Mouse (Mus musculus): ENCODE measurements at regions not wholly inside any gene's neighbourhood (a gene's known extent, or its start where the extent isn't known, plus 50 kb on each side); places are given as distances from the start of the nearest gene placed in this dataset.
"Not testable (repeated sequence)": the region's sequence is repeated elsewhere in the genome, so short reads cannot be mapped to it uniquely, and the experiment has no call there.

DNA sequence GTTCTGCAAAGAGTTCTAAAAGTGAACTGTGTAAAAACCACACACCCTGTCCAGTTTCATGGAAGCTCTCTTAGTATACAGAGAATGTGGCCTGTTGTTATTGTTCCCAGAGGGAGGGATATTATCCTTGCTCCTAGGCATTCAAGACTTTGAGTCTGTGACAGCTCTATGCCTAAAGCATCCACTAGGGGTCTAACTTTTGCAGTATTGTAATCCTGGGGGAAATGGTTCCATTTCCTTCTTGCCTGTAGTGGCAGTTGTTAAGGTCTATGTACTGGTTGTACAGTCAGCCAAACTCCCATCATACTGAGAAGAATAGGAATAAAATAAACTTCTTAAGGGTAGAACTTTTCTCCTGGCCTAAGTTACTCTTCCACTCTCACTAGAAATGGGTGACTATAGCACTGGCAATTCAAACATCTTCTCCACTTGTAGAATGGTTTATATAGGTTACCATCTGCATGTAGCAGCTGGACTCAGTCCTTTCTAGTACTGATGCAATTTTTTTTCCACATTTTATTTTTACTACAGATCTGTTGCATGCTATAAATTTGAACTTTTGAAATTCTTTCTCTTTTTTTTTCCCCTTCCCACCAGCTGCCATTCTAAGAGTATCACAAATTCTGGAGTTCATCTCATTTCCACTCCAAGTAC lies 51.4 kb upstream of the Dpt start:
- DNase-seq, result no peak

GRCm38 (mm10) chr1:164744499-164744898 lies 51.9 kb upstream of the Dpt start:
- no peak for DNase-seq

DNA sequence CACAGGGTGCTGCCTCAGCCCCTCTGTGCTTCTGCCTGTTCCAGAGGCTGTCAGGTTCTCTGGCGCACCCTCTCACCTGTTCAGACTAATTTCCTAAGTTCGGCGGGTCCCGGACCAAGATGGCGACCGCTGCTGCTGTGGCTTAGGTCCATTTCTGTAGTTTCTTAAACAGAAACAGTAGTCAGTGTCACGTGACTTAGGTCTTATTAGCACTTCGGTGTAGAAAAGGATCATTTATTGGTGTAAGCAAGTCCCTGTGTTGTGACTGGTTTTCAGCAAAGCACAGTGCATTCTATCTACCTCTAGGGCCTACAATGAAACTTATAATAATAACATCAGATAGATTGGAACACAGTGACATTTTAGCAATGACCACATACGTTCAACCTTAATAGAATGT lies 53.5 kb upstream of the Dpt start:
- not testable (repeated sequence) for DNase-seq

DNA sequence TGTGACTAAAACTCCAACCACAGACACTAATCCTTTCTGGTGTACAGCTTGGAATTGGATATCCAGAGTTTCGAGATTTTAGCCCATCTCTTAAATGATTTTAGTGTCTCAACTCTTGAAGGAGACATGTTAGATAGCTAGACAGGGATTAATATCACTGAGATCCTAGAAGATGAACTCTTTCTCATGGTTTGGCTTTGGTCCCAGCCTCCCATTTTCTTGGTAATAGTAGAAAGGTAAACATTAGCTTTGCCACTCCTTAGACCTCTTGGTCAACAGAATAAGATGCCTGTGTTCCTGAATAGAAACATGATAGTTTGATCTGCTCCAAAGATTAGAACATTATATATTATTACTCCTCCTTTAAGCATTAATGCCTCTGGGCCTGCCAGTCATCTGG lies 60.8 kb upstream of the Dpt start:
- DNase-seq, result no peak

DNA sequence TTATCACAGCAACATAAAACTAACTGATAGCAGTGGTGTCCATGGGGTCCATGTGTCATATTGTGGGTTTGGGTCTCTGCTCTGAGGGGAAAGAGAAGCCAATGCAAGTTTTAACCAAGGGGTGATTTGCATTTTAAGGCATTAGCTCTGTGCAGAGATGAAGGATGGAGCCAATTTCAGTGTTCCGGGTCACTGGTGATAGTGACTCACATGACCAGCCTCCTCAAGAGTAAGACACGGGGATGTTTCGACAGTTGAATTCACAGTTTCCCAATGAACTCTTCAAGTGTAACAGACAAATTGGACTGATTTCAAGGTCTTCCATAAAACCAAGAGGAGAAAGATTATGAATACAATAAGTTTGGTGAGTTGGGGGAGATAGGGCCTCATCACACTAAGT lies 62.7 kb upstream of the Dpt start:
- DNase-seq, result no peak

DNA sequence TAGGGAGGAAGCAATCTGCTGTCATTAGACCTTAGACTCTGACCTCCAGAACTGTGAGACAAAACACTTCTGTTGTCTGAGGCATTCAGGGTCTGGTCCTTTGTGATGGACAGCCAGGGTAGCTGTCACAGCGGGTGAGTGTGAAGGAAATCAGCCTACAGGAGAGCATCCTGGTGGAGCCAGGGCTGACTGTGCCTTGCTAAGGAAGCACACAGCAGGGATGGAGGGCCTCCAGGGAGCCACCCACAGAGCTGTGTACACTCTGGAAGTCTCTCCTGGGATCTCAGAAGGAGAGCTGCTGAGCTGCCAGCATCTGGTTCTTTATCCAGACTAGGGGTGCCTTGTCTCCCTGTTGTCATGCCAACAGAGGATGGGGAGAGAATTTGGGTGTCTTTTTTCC lies 74.4 kb upstream of the Dpt start:
- no peak for DNase-seq

- no peak for DNase-seq
Measured at GRCm38 (mm10) chr1:164714905-164715304, 81.5 kb upstream of the Dpt start.

GRCm38 (mm10) chr1:164713798-164714551 lies 82.5 kb upstream of the Dpt start:
- no peak for DNase-seq

DNA sequence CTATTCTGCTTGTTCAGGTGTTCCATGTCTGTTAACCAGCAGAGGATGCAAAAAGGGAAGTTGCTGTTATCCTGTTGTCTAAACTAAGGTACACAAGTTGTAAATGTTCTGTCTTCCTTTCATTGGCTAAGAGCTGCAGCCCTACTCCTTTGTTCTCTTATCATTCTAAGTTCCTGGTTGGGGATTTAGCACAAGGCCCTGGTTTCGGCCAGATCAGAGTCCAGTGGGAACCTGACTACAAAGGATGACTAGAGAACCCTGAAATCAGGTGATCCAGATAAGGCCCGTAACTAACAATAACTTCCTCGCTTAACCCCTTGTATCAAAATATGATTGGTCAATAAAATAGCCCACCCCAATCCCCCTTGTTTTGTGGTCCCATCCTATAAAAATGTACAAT lies 83.9 kb upstream of the Dpt start:
- no peak for DNase-seq

- DNase-seq, result no peak
Measured at GRCm38 (mm10) chr1:164704397-164705091, 91.9 kb upstream of the Dpt start.

GRCm38 (mm10) chr1:164703560-164704131 lies 92.8 kb upstream of the Dpt start:
- no peak for DNase-seq

DNA sequence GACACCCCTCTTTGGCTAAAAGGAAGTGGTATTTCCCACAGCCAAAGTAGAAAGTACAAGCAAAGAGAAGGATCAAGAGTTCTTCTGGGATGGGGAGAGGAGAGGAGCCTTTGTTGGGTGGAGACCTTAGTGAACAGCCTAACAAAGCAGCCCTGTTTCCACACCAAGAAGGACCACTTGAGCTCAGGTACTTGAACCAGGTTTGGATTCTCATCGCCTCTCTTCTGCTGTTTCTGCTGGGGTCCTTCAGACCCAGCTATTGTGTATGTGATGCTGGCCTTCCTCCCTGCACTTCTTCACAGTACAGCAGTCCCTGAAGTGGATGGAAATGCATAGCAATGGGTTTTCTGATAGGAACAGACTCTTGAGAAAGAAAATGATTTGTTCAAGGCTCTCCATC lies 106.4 kb upstream of the Dpt start:
- no peak for DNase-seq

DNA sequence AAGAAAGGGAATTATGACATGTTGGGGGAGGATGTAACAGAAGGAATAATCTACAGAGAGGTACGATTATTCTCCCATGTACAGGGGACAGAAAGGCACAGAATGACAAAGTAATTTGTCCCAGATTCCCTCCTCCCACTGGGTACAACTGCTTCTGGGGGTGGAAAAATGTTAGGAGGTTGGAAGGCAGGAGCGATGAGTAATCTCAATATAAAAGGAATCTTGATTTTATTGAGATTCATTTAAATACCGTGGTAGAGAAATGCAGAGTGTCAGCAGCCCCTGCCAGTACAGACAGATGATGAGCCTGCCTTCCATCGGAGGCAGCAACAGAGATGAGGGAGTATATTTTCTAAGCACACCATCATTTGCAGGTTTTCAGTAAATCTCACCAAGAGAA lies 107.1 kb upstream of the Dpt start:
- DNase-seq, result no peak

- DNase-seq, result no peak
Measured at GRCm38 (mm10) chr1:164684437-164684836, 112.0 kb upstream of the Dpt start.

- DNase-seq, result no peak
Measured at GRCm38 (mm10) chr1:164683788-164684187, 112.7 kb upstream of the Dpt start.

DNA sequence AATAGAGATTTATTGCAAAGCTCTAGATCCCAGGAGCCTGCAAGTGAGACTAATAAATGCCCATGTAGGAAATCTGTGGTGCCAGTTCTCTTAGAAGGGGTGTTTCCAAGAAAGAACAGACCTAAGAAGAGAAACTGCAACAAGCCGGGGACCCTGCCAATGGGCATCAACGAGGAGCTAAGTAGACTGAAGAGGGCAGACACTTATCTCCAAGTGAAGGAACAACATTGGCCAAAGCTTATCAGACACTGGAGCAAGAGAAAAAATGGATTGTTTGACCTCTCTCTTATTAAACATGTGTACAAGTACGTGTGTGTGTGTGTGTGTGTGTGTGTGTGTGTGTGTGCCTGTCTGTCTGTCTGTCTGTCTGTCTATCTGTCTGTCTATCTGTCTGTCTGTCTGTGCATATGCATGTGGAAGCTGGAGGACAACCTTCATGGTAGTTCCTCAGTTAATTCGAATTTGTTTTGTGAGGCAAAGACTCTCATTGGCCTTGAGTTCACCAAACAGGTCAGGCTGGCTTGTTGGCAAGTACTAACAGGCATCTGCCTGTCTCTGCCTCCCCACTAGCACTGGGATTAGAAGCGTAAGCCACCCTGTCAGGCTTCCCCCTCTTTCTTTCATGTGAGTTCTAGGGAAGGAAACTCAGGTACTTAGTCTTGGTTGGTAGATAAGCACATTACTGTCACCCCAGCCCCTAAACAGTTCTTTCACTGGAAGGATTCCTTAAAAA lies 113.4 kb upstream of the Dpt start:
- DNase-seq, result no peak

GRCm38 (mm10) chr1:164682426-164682825 lies 114.0 kb upstream of the Dpt start:
- no peak for DNase-seq

- DNase-seq, result no peak
Measured at GRCm38 (mm10) chr1:164681582-164681981, 114.9 kb upstream of the Dpt start.

DNA sequence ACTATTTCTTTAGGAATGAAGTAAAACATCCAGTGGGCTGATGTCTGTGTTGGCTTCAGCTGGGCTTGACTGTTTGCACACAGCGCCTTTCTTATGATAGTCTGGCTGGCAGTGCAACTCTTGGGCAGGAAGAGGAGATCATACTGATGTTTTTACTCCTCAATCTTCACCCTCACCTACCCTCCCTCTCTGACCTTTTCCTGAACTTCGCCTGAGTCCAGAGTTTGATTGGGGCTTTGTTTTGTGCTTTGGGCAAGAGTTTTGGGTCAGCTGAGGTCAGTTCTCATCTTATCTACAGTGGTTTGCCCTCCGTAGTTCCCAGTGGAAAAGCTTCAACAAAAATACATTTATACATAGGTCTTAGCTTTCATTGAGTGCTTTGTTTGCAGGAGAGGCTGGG lies 118.1 kb upstream of the Dpt start:
- no peak for DNase-seq

- no peak for DNase-seq
Measured at GRCm38 (mm10) chr1:164652244-164652643, 144.2 kb upstream of the Dpt start.

- DNase-seq, result no peak
Measured at GRCm38 (mm10) chr1:164637901-164638462, 158.5 kb upstream of the Dpt start.

DNA sequence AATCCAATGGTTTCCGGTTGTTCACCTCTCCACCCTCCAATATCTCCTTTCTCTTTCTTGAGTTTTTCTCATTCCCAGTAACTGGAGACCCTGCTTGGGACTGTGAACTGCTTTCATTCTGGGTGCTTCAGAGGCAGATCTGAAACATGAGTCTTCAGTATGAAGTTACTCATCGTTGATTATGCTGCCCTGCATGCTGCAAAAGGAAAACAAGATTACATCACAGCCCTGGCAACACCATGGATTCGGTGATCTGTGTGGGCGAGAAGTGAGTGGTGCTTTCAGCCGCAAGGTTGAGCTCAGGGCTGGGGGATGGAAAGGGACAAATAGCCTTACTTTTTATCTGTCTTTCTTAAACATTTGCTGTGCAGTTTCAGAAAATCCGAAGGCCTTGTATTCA lies 164.8 kb upstream of the Dpt start:
- peak; percentile 18 for DNase-seq

All from adrenal gland, postnatal 25 days (tissue).